Mouse (Mus musculus) neural tube, embryonic 14.5 days (tissue): Measurements from ENCODE around the gene Zbtb49. TPM values are rescaled to one million over a fixed set of nuclear protein-coding genes. Genes with fewer than 3 reads are reported as not detected.
A peak's percentile ranks its signal among the peaks of the same experiment; 100 is the strongest.

Source experiments
- ATAC-seq: fragments of 200-750 bp; cut with Nextera tagmentation; 2 replicates; pipeline ENCODE4 v1.8.0; 2017; ENCODE audit warnings: low read depth, mild to moderate bottlenecking, moderate TSS enrichment, moderate library complexity
- H3K27ac ChIP-seq: fragments of 300-500 bp; sonication (generic); 2 replicates; pipeline ENCODE4 v1.5.1; 2014; ENCODE audit warnings: low read depth, mild to moderate bottlenecking, control low read depth, low read length, moderate library complexity, mixed read lengths
- H3K27me3 ChIP-seq: fragments of 300-500 bp; sonication (generic); 2 replicates; pipeline ENCODE4 v1.6.1; 2014; ENCODE audit warnings: low read length; ENCODE audit not compliant: control insufficient read depth, insufficient read depth
- H3K36me3 ChIP-seq: fragments of 300-500 bp; sonication (generic); 2 replicates; pipeline ENCODE4 v1.6.1; 2014; ENCODE audit warnings: low read length, mixed read lengths; ENCODE audit not compliant: control insufficient read depth, insufficient read depth
- H3K4me1 ChIP-seq: fragments of 300-500 bp; sonication (generic); 2 replicates; pipeline ENCODE4 v1.6.1; 2014; ENCODE audit warnings: low read length; ENCODE audit not compliant: control insufficient read depth, insufficient read depth
- H3K4me2 ChIP-seq: fragments of 300-500 bp; sonication (generic); 2 replicates; pipeline ENCODE4 v1.6.1; 2014; ENCODE audit warnings: mild to moderate bottlenecking, low read depth, low read length, control low read depth
- H3K4me3 ChIP-seq: fragments of 300-500 bp; sonication (generic); 2 replicates; pipeline ENCODE4 v1.5.1; 2014; ENCODE audit warnings: low read depth, low read length, control low read depth, mixed read lengths
- H3K9ac ChIP-seq: fragments of 300-500 bp; sonication (generic); replicated peaks from 2 replicates; pipeline ENCODE4 v1.6.1; 2014; ENCODE audit warnings: low read depth, mild to moderate bottlenecking, control low read depth, low read length, mixed read lengths
- H3K9me3 ChIP-seq: fragments of 300-500 bp; sonication (generic); 2 replicates; pipeline ENCODE4 v1.6.1; 2016; ENCODE audit warnings: low read length; ENCODE audit not compliant: control insufficient read depth
- WGBS: fragments of 180-500 bp; shearing (Covaris S2); extraction: QIAGEN DNeasy Blood & Tissue Kit; methylation state at CpG from one replicate; pipeline ENCODE4 v1.1.7; 2014; 5-methylcytosine and 5-hydroxymethylcytosine counted together
- polyA plus RNA-seq: library from polyadenylated mRNA; unstranded; fragments of >200 nt; fragmentation: Nextera tagmentation; extraction: Ambion mirVana; gene quantifications from 2 replicates; pipeline ENCODE4 v1.2.1, GENCODE M21; 2014

The Zbtb49 gene
- 20.3 and 22.2 TPM in 2 replicates for polyA plus RNA-seq

DNA sequence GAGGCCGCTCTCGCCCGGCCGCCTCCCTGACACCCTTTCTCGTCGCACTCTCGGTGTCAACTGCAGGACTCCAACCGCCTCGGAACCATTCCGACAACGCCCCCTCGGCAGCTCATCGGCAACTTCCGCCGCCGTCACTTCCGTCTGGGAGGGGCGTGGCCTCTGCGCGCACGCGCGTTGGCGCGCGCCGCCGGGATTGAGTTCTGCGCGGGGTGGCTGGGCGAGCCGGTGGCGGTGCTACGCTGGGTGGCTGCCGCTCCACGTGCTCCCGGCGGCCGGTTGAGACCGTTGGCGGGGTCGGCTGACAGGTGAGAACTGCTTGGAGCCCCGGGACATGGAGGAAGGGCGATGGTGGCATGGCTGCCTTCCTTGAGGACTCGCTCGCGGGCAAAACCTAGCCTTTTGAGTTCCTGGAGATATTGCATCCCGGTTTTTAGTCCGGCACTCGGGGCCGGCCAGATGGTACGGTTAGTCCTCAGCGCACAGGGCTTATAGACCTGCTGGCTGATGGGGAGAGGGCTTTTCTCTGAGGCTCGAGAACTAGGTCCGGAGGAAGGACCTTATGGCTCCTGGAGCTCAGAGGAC lies at the start of gene Zbtb49, which contains the start of gene Lyar:
Gene Zbtb49, minus strand, starts transcription at position 130 of the 585 bp plus-strand sequence.
Gene Lyar, plus strand, starts transcription at position 143 of the 585 bp plus-strand sequence.
- under 1% methylated on average over 52 of the region's 55 CpGs for WGBS
- H3K27ac ChIP-seq, result peak within 1 kb of the TSS; percentile 80

DNA sequence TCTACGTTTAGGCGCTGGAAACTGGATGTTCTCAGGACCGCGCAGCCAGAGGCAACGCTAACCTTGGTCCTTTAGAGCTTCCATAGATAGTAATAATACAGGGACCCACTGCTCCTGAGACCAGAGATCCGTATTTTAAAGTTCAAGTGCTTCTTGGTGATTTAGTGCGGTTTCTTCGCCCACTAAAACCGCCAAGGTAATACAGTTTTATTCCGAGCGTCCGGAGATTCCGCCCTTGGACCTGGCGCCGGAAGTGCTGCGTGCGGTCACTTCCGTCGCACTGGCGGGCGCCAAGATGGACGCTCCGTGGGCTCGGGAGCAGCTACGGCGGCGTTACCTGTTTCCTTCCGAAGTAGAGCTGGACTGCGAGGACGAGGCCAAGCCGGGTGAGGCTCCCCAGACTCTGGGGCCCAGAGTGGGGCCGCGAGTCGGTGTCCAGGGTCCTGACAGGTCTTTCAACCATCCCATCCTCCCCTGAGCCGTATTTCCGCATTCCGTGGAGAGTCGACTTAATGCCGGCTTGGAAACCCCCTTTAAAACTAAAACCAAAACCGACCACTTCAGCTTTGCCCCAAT lies 39.9 kb upstream of the Zbtb49 start, which contains the start of gene Tmem128:
Gene Tmem128, plus strand, starts transcription at position 79 of the 576 bp plus-strand sequence.
- H3K36me3 ChIP-seq, result peaks cover 20% of the 10 kb centered on the region
- H3K4me1 ChIP-seq, result 0 out of 2 replicates have a peak, but pooled peaks cover 4% of the 10 kb centered on the region
- H3K27me3 ChIP-seq, result no peaks in the 10 kb centered on the region
- peak within 1 kb of the TSS; percentile 78 for H3K27ac ChIP-seq
- peak within 1 kb of the TSS; percentile 68 for H3K9ac ChIP-seq
- H3K9me3 ChIP-seq, result no peaks in the 10 kb centered on the region
- WGBS, result under 1% methylated on average over 40 of the region's 40 CpGs
- peak; percentile 87 for ATAC-seq
- peak within 1 kb of the TSS; percentile 95 for H3K4me2 ChIP-seq
- peak within 1 kb of the TSS; percentile 62 for H3K4me3 ChIP-seq

More for the DNA sequence above, at the start of gene Zbtb49, which contains the start of gene Lyar:
- peak within 1 kb of the TSS; percentile 90 for H3K9ac ChIP-seq
- peak; percentile 94 for ATAC-seq
- peak within 1 kb of the TSS; percentile 89 for H3K4me3 ChIP-seq
- H3K4me1 ChIP-seq, result peaks cover 15% of the 10 kb centered on the region
- H3K27me3 ChIP-seq, result no peaks in the 10 kb centered on the region
- H3K9me3 ChIP-seq, result no peaks in the 10 kb centered on the region
- peaks cover 12% of the 10 kb centered on the region for H3K36me3 ChIP-seq
- H3K4me2 ChIP-seq, result peak within 1 kb of the TSS; percentile 86

DNA sequence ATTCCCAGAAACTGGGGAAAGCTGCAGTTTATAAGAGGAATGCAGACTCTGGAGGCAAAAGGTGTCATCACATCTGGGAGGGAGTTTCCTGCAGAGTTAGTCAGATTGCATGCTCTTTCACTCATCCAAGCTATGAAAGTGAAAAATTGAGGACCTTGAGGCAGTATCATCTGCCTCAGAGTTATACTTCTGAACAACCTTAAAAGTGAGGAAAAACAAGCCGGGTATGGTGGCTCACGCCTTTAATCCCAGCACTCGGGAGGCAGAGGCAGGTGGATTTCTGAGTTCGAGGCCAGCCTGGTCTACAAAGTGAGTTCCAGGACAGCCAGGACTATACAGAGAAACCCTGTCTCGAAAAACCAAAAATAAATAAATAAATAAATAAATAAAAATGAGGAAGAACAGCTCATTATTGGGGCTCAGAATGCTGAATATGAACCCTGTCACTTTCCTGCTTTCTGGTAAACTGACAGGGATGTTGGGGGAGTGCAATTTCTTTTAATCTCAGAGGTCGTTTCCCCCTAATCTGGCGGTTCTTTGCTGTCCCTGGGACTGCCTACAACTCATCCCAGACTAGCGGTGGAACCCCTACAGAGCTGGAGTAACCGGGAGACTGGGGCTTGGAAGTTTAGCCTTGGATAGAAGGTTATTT lies 39.3 kb upstream of the Zbtb49 start:
- peak overlapping the region; percentile 95 for H3K4me2 ChIP-seq
- H3K4me1 ChIP-seq, result 0 out of 2 replicates have a peak, but pooled peaks cover 4% of the 10 kb centered on the region
- WGBS, result 47% methylated on average over 9 of the region's 9 CpGs
- ATAC-seq, result no peak
- peak overlapping the region; percentile 62 for H3K4me3 ChIP-seq
- peak overlapping the region; percentile 78 for H3K27ac ChIP-seq
- H3K9me3 ChIP-seq, result no peaks in the 10 kb centered on the region
- H3K9ac ChIP-seq, result peak overlapping the region; percentile 68
- peaks cover 14% of the 10 kb centered on the region for H3K36me3 ChIP-seq
- no peaks in the 10 kb centered on the region for H3K27me3 ChIP-seq

DNA sequence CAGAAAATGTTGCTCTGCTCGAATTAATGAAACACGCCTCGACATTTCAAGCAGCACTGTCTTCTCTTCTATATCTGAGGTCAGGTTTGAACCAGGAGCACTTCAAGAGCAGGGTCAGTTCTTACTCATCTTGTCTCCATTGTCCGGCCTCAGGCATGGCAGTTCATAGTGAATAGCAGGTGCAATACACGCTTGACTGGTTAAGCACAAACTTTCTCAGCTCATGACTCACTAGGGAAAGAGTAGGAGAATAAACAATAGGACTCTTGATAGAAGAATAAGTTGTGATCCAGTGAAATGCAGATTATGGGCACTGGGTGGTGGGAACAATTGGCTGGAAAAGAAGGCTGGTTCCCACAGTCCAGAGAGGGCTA lies 38.5 kb upstream of the Zbtb49 start:
- no peaks in the 10 kb centered on the region for H3K9me3 ChIP-seq
- ATAC-seq, result no peak
- H3K4me1 ChIP-seq, result 0 out of 2 replicates have a peak, but pooled peaks cover 4% of the 10 kb centered on the region
- 80% methylated on average over 5 of the region's 5 CpGs for WGBS
- H3K4me2 ChIP-seq, result no peak overlapping the region
- no peak overlapping the region for H3K27ac ChIP-seq
- H3K9ac ChIP-seq, result no peak overlapping the region
- H3K4me3 ChIP-seq, result no peak overlapping the region
- H3K36me3 ChIP-seq, result peaks cover 12% of the 10 kb centered on the region
- no peaks in the 10 kb centered on the region for H3K27me3 ChIP-seq

DNA sequence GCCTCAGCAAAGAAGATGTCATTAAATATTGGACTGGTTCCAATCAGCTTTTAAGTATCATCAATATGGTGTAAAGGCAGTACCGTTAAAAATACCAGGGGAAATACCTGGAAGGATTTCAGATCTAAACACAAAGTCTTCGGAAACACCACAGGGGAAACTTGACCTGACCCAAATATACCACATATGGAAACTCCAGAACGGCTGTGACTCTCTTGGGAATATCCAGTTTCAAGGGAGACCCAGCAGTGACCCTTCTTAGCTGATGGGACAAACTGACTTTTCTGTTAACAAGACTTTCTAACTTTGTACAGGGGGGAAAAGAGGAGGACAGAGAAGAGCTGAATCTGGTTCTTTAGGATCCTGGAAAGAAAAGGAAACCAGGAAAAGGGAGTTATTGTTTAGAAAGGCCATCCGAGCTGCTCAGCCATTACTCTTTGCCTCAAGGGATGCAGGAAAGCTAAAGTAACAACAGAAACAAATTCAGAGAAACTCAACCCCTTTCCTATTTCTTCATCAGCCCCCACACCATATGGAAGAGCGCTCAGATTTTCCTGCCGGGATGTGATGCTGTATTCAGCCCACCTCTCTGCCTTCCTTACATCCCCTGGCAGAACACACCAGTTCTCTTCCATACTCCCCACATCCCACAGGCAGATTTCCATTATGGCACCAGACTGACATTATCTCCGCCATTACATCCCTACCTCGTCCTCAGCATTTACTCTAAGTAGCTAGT lies 37.9 kb upstream of the Zbtb49 start:
- Histone ChIP-seq H3K36me3 (peaks cover 7% of the 10 kb centered on the region), H3K27me3 (no peaks in the 10 kb centered on the region), H3K27ac (no peak overlapping the region), H3K9ac (no peak overlapping the region), H3K9me3 (no peaks in the 10 kb centered on the region), H3K4me2 (no peak overlapping the region), H3K4me1 (0 out of 2 replicates have a peak, but pooled peaks cover 4% of the 10 kb centered on the region), H3K4me3 (no peak overlapping the region)
- no peak for ATAC-seq
- WGBS, result 82% methylated on average over 8 of the region's 8 CpGs

DNA sequence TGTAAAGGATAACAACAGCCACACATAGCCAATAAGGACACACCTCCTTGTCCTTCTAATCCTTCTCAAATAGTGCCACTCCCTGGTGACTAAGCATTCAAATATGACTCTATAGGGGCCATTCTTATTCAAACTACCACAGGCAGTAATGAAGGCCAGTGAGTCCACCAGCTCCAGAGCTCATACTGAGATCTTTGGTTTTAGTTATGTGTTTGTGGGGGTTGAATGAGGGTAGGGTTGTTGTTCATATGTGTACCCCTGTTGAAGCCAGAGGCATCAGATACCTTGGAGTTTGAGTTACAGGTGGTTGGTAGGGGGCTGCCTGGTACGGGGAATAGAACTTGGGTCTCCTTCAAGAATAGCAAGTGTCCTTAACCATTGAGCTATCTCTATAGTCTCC lies 36.3 kb upstream of the Zbtb49 start:
- 96% methylated on average over 1 of the region's 1 CpGs for WGBS
- Histone ChIP-seq H3K36me3 (no peaks in the 10 kb centered on the region), H3K27ac (no peak overlapping the region), H3K9ac (no peak overlapping the region), H3K27me3 (no peaks in the 10 kb centered on the region), H3K4me2 (no peak overlapping the region), H3K4me3 (no peak overlapping the region), H3K9me3 (no peaks in the 10 kb centered on the region), H3K4me1 (0 out of 2 replicates have a peak, but pooled peaks cover 4% of the 10 kb centered on the region)
- no peak for ATAC-seq

DNA sequence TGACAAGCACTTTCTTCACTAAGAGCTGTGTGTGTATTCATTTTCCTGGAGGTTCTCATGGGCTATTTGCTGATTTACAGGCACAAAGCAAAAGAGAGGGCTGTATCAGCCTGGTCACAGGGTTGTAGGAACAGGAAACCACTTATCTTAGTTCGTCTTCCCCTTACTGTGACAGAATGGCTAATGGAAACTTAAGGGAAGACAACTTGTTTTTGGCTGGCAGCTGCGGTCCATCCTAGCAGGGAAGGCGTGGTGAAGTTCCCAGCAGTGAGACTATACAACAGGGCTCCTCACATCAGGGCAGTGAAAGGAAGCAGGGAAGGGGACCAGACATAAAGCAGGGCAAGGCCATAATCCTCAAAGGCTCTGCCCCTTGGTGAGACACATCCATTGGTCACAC lies 35.4 kb upstream of the Zbtb49 start:
- Histone ChIP-seq H3K9ac (no peak overlapping the region), H3K27ac (no peak overlapping the region), H3K9me3 (no peaks in the 10 kb centered on the region), H3K4me1 (no peaks in the 10 kb centered on the region), H3K36me3 (no peaks in the 10 kb centered on the region), H3K4me3 (no peak overlapping the region), H3K27me3 (no peaks in the 10 kb centered on the region), H3K4me2 (no peak overlapping the region)
- ATAC-seq, result no peak
- 77% methylated on average over 3 of the region's 3 CpGs for WGBS

DNA sequence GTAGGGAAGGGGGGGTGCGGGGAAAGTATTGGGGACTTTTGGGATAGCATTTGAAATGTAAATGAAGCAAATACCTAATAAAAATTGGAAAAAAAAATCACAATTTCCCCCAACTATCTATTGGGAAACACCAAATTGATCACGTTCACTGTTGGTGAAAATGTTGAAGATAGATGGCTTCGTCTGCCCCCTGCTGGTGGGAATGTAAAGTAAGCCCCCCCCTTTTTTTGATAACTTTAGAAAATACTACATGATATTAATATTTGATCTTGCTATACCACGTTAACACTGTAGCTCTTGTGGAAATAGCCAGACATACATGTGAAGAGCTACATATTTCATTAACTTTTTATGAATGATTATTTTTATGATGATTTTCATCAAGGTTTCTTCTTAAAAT lies 34.9 kb upstream of the Zbtb49 start:
- WGBS, result 40% methylated on average over 4 of the region's 4 CpGs
- Histone ChIP-seq H3K4me3 (no peak overlapping the region), H3K27ac (no peak overlapping the region), H3K36me3 (no peaks in the 10 kb centered on the region), H3K9me3 (no peaks in the 10 kb centered on the region), H3K4me2 (no peak overlapping the region), H3K27me3 (no peaks in the 10 kb centered on the region), H3K9ac (no peak overlapping the region), H3K4me1 (no peaks in the 10 kb centered on the region)
- ATAC-seq, result no peak
